Mouse (Mus musculus) layer of hippocampus, postnatal 36 days (tissue): ENCODE measurements around the gene Krt18. TPM values are rescaled to one million over a fixed set of nuclear protein-coding genes. Genes with fewer than 3 reads are reported as not detected.
"Not testable (repeated sequence)": the region's sequence is repeated elsewhere in the genome, so short reads cannot be mapped to it uniquely, and the experiment has no call there.

Experiments
- DNase-seq, 2 experiments: peaks; one replicate each; pipeline ENCODE4 v3.0.0; 2022
- total RNA-seq, 2 experiments: library from RNA; stranded (reverse); gene quantifications; 2 replicates each; pipeline ENCODE4 v1.2.3; 2021

Gene Krt18
- total RNA-seq: under 1 TPM in 1 of 2 experiments, not detected in 1; 0.71 TPM

- no peak for DNase-seq
Observed at GRCm38 (mm10) chr15:102028040-102028439, at the start of gene Krt18. Gene Krt18, plus strand, starts transcription at chr15:102028180.

- DNase-seq: no peak
Observed at GRCm38 (mm10) chr15:101980849-101981248, 47.1 kb upstream of the Krt18 start.

- no peak for DNase-seq
Observed at GRCm38 (mm10) chr15:101983315-101983948, 44.5 kb upstream of the Krt18 start.

GRCm38 (mm10) chr15:101983949-101984601, 43.9 kb upstream of the Krt18 start:
- peak; percentile 85 to 90 for DNase-seq

GRCm38 (mm10) chr15:101984746-101985145, 43.2 kb upstream of the Krt18 start:
- DNase-seq: no peak

- DNase-seq: peak; percentile 78 to 86
Observed at GRCm38 (mm10) chr15:101988119-101988518, 39.9 kb upstream of the Krt18 start.

- no peak for DNase-seq
Observed at GRCm38 (mm10) chr15:101988714-101989113, 39.3 kb upstream of the Krt18 start.

- DNase-seq: no peak
Observed at GRCm38 (mm10) chr15:101990946-101991345, 37.0 kb upstream of the Krt18 start.

- no peak for DNase-seq
Observed at GRCm38 (mm10) chr15:101994365-101994764, 33.6 kb upstream of the Krt18 start.

- no peak for DNase-seq
Observed at GRCm38 (mm10) chr15:101995484-101996236, 32.3 kb upstream of the Krt18 start.

- not testable (repeated sequence) for DNase-seq
Observed at GRCm38 (mm10) chr15:101996450-101997078, 31.4 kb upstream of the Krt18 start.

GRCm38 (mm10) chr15:101999156-101999555, 28.8 kb upstream of the Krt18 start:
- no peak for DNase-seq

GRCm38 (mm10) chr15:101999676-102000335, 28.2 kb upstream of the Krt18 start:
- DNase-seq: no peak

- no peak for DNase-seq
Observed at GRCm38 (mm10) chr15:102002646-102003488, 25.1 kb upstream of the Krt18 start.

GRCm38 (mm10) chr15:102003516-102003915, 24.5 kb upstream of the Krt18 start:
- DNase-seq: no peak

- no peak for DNase-seq
Observed at GRCm38 (mm10) chr15:102004189-102004588, 23.8 kb upstream of the Krt18 start, which contains the start of gene Krt8. Gene Krt8, minus strand, starts transcription at chr15:102004482.

- DNase-seq: no peak
Observed at GRCm38 (mm10) chr15:102005290-102005689, 22.7 kb upstream of the Krt18 start.

GRCm38 (mm10) chr15:102006317-102006716, 21.7 kb upstream of the Krt18 start:
- no peak for DNase-seq

- no peak for DNase-seq
Observed at GRCm38 (mm10) chr15:102007097-102008069, 20.6 kb upstream of the Krt18 start.
